Mouse (Mus musculus) intestine, postnatal 0 days (tissue): ENCODE data around the gene Stxbp2. TPM values are rescaled to one million over a fixed set of nuclear protein-coding genes. Genes with fewer than 3 reads are reported as not detected.
A peak's percentile ranks its signal among the peaks of the same experiment; 100 is the strongest.
"Not testable (repeated sequence)": the region's sequence is repeated elsewhere in the genome, so short reads cannot be mapped to it uniquely, and the experiment has no call there.

Source experiments
- ATAC-seq: fragments of 200-750 bp; cut with Nextera tagmentation; 2 replicates; pipeline ENCODE4 v1.8.0; 2017; ENCODE audit warnings: mild to moderate bottlenecking, moderate TSS enrichment, moderate library complexity
- H3K27ac ChIP-seq: fragments of 300-500 bp; sonication (generic); 2 replicates; pipeline ENCODE4 v1.5.1; 2014; ENCODE audit warnings: mild to moderate bottlenecking, low read depth, low read length, moderate library complexity
- H3K27me3 ChIP-seq: fragments of 300-500 bp; sonication (generic); replicated peaks from 2 replicates; pipeline ENCODE4 v1.6.1; 2014; ENCODE audit warnings: low read length, mixed read lengths; ENCODE audit not compliant: control insufficient read depth, insufficient read depth
- H3K36me3 ChIP-seq: fragments of 300-500 bp; sonication (generic); 2 replicates; pipeline ENCODE4 v1.6.1; 2014; ENCODE audit warnings: mild to moderate bottlenecking, moderate library complexity; ENCODE audit not compliant: control insufficient read depth, insufficient read depth
- H3K4me1 ChIP-seq: fragments of 300-500 bp; sonication (generic); replicated peaks from 2 replicates; pipeline ENCODE4 v1.6.1; 2014; ENCODE audit warnings: antibody characterized with exemption, low read length, mixed read lengths; ENCODE audit not compliant: control insufficient read depth, insufficient read depth
- H3K4me2 ChIP-seq: fragments of 300-500 bp; sonication (generic); replicated peaks from 2 replicates; pipeline ENCODE4 v1.6.1; 2014; ENCODE audit warnings: low read depth, mild to moderate bottlenecking, moderate library complexity
- H3K4me3 ChIP-seq: fragments of 300-500 bp; sonication (generic); 2 replicates; pipeline ENCODE4 v1.5.1; 2014; ENCODE audit warnings: low read depth, low read length
- H3K9ac ChIP-seq: fragments of 300-500 bp; sonication (generic); 2 replicates; pipeline ENCODE4 v1.6.1; 2014; ENCODE audit warnings: mild to moderate bottlenecking, low read depth, low read length
- H3K9me3 ChIP-seq: fragments of 300-500 bp; sonication (generic); 2 replicates; pipeline ENCODE4 v1.6.1; 2016; ENCODE audit warnings: mixed run types; ENCODE audit not compliant: control insufficient read depth
- CTCF ChIP-seq: sonication (generic); IDR thresholded peaks from 2 replicates; pipeline ENCODE4 v1.5.1; 2016; ENCODE audit warnings: low read depth, mild to moderate bottlenecking, control low read depth, antibody characterized with exemption, moderate library complexity
- whole genome bisulfite sequencing: fragments of 180-500 bp; shearing (Covaris S2); extraction: QIAGEN DNeasy Blood & Tissue Kit; methylation state at CpG from one replicate; pipeline ENCODE4 v1.1.7; 2014; 5-methylcytosine and 5-hydroxymethylcytosine counted together
- polyA plus RNA-seq: library from polyadenylated mRNA; unstranded; fragments of >200 nt; fragmentation: Nextera tagmentation; extraction: Ambion mirVana; gene quantifications from 2 replicates; pipeline ENCODE4 v1.2.1, GENCODE M21; 2015

The Stxbp2 gene
- 163 and 185 TPM in 2 replicates for polyA plus RNA-seq

DNA sequence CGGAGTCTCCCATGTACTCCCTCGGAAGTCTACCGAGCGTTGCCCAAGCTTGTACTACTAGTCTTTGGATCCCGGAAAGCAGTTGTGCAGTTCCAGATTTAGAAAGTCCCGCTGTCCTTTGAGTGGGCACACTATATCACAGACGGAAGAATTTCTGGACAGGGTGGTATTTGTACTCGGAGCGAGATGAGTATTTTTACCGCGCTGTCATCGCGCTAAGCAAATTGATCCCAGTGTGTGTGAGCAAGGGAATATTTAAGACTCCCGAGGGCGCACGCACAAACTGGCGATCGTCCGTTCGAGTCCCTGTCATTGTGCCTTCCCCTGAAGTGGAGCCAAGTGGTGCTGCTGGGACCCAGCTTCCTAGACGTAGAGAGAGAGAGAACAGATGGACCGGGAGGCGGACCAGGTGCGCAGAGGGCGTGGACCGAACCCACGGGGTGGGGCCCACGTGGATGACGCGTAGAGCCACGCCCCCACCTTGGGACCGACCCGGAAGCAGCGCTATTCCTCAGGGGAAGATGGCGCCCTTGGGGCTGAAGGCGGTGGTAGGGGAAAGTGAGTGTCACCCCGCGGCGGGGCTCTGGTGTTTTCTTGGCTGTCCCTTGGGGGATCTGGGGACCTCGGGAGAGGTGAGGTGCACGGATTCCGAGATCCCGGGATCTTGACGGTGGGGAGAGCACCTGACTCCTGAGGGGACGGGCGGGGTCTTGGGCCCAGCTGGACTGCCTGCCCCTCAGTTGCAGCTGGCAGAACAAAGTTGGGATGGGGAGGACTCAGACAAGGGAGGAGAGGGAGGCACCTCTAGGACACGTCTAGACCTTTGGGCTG, at the start of gene Stxbp2:
Gene Stxbp2 (plus strand): TSS at position 309 of the 831 bp plus-strand sequence.
- Histone ChIP-seq H3K9ac (peak within 1 kb of the TSS; percentile 85), H3K4me1 (no peaks in the 10 kb centered on the region; the same call in 1 of the 2 replicates), H3K36me3 (peaks cover 22% of the 10 kb centered on the region), H3K9me3 (no peaks in the 10 kb centered on the region), H3K27ac (peak within 1 kb of the TSS; percentile 84), H3K27me3 (no peaks in the 10 kb centered on the region), H3K4me2 (peak within 1 kb of the TSS; percentile 78), H3K4me3 (peak within 1 kb of the TSS; percentile 81)
- WGBS = 4% methylated on average over 47 of the region's 47 CpGs
- ATAC-seq = peak; percentile 92
- TF ChIP-seq CTCF = 0 out of 2 replicates have a peak, but pooled peaks have one; percentile 9

DNA sequence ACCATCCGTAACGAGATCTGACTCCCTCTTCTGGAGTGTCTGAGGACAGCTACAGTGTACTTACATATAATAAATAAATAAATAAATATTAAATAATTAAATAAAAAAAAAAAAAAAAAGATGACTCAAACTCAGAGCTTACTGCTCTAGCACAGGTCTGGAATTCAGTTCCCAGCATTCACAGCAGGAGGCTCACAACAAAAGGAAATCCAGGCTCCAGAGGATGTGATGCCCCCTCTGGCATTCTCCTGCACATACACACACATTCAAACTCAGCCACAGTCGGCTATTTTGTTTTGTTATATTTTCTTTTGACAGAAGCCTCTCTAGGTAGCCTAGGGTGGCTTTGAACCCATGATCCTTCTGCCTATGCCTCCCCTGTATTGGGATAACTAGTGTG, 48.8 kb upstream of the Stxbp2 start:
- ATAC-seq, H3K9me3 ChIP-seq, H3K27me3 ChIP-seq, H3K4me1 ChIP-seq, H3K4me3 ChIP-seq, H3K27ac ChIP-seq, H3K36me3 ChIP-seq, H3K4me2 ChIP-seq, H3K9ac ChIP-seq: not testable (repeated sequence)
- WGBS = 91% methylated on average over 1 of the region's 3 CpGs

- 88% methylated on average over 2 of the region's 2 CpGs for WGBS
- ATAC-seq = no peak
Measured at GRCm38 (mm10) chr8:3586452-3586851, 44.3 kb upstream of the Stxbp2 start.

DNA sequence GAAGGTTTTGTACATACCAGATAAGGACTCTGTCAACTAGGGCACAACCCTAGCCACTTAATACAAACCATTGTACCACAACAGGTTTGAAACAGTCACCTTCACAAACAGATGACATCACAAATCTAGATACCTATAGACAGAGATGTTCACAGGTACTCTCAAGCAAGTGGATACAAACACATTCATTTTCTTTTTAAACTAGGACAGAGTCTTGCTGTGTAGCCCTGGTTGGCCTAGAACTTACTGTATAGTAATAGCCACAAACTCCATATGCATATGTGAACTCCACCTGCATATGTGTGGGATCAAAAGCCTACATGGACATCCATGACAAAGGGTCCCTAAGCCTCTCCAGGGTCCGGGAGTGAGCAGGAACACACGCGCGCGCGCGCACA, 43.8 kb upstream of the Stxbp2 start, which contains the start of gene Camsap3:
Gene Camsap3 (plus strand): TSS at position 301 of the 398 bp plus-strand sequence.
- peak within 1 kb of the TSS; percentile 81 for H3K4me3 ChIP-seq
- peak within 1 kb of the TSS; percentile 79 for H3K4me2 ChIP-seq
- H3K27ac ChIP-seq = peak within 1 kb of the TSS; percentile 98
- ATAC-seq = no peak
- 6% methylated on average over 7 of the region's 7 CpGs for WGBS
- no peaks in the 10 kb centered on the region for H3K36me3 ChIP-seq
- no peak for TF ChIP-seq CTCF
- H3K9me3 ChIP-seq = no peaks in the 10 kb centered on the region
- H3K4me1 ChIP-seq = no peaks in the 10 kb centered on the region
- peak within 1 kb of the TSS; percentile 93 for H3K9ac ChIP-seq
- no peaks in the 10 kb centered on the region for H3K27me3 ChIP-seq

More at GRCm38 (mm10) chr8:3586452-3586851, 44.3 kb upstream of the Stxbp2 start:
- Histone ChIP-seq H3K4me3 (no peak overlapping the region), H3K36me3 (no peaks in the 10 kb centered on the region), H3K9me3 (no peaks in the 10 kb centered on the region), H3K4me2 (no peak overlapping the region), H3K4me1 (no peaks in the 10 kb centered on the region), H3K27ac (no peak overlapping the region), H3K9ac (no peak overlapping the region), H3K27me3 (no peaks in the 10 kb centered on the region)
- TF ChIP-seq CTCF = no peak

GRCm38 (mm10) chr8:3587391-3588257, 43.1 kb upstream of the Stxbp2 start:
- no peaks in the 10 kb centered on the region for H3K36me3 ChIP-seq
- peak overlapping the region; percentile 81 for H3K4me3 ChIP-seq
- H3K4me1 ChIP-seq = no peaks in the 10 kb centered on the region
- peak overlapping the region; percentile 98 for H3K27ac ChIP-seq
- under 1% methylated on average over 76 of the region's 77 CpGs for WGBS
- peak overlapping the region; percentile 79 for H3K4me2 ChIP-seq
- peak overlapping the region; percentile 93 for H3K9ac ChIP-seq
- no peaks in the 10 kb centered on the region for H3K9me3 ChIP-seq
- H3K27me3 ChIP-seq = no peaks in the 10 kb centered on the region
- TF ChIP-seq CTCF = 0 out of 2 replicates have a peak, but pooled peaks have one; percentile 7
- peak; percentile 88 for ATAC-seq

- H3K9ac ChIP-seq = peak overlapping the region; percentile 93
- ATAC-seq = peak; percentile 53
- peak overlapping the region; percentile 98 for H3K27ac ChIP-seq
- TF ChIP-seq CTCF = no peak
- H3K36me3 ChIP-seq = no peaks in the 10 kb centered on the region
- H3K9me3 ChIP-seq = no peaks in the 10 kb centered on the region
- peak overlapping the region; percentile 79 for H3K4me2 ChIP-seq
- peak overlapping the region; percentile 81 for H3K4me3 ChIP-seq
- H3K4me1 ChIP-seq = no peaks in the 10 kb centered on the region
- 5% methylated on average over 11 of the region's 11 CpGs for WGBS
- H3K27me3 ChIP-seq = no peaks in the 10 kb centered on the region
Measured at GRCm38 (mm10) chr8:3588258-3588633, 42.5 kb upstream of the Stxbp2 start.
